Mouse (Mus musculus): ENCODE data around the gene Gm11034. TPM values are rescaled to one million over a fixed set of nuclear protein-coding genes. Genes with fewer than 3 reads are reported as not detected.

Gene Gm11034
- not detected for polyA plus RNA-seq (2014; fragmentation: Illumina TruSeq; extraction: RNeasy Lipid Tissue Mini Kit (QIAGEN cat#74804); ENCODE audit: low read depth, low replicate concordance)

DNA sequence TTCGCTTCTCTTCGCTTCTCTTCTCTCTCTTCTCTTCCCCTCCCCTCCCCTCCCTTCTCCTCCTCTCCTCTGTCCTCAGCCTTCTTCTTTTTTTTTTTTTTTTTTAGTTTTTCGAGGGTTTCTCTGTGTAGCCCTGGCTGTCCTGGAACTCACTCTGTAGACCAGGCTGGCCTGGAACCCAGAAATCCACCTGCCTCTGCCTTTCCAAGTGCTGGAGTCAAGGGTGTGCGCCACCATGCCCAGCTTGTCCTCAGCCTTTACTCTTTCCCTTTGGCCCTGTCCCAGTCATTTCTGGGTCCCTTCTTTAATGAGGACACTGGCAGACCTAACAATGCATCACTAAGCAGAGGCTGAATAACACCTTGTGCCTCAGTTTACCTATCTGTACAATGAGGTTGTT, at the start of gene Gm11034:
Gene Gm11034 (minus strand): TSS at position 101 of the 400 bp plus-strand sequence.

DNA sequence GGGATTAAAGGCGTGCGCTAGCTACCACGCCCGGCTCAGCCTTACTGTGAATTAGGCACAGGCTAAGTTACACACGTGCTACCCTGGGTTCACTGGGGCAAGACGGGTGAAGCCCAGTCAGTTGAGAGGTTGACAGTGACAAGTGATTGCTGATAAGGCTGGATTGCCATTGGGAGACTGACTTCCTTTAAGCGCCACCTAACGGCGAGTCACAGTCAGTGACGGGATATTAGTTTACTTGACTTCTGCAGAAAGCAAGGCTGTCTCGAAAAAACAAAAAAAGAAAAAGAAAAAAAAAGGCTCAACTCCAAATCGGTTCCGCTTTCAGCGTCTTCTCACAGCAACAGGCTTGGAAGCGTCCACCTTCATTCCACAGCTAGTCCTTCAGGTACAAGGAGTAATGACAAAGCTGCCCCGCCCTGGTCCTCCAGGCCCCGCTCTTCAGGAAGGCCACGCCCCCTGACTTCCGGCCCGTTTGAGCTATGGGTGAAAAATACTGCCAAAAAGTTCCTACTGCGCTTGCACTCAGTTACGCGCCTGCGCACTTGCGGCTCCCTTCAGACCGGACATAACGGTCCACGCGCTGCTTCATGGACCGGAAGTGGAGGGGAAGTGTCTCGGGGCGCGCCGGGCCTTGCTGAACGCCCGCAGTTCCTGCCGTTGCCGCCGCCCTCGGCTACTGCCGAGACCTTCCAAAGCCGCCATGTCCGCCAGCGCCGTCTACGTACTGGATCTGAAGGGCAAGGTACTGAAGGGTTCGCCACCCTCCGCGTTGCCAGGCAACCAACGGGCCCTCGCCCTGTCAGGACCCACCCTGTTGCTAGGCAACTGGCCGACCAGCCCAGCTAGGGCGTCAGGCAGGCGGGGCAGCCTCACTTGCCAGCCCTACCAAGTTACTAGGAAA, 26.3 kb upstream of the Gm11034 start, which contains the start of gene Ap1m1:
Gene Ap1m1 (plus strand): TSS at position 520 of the 904 bp plus-strand sequence.

DNA sequence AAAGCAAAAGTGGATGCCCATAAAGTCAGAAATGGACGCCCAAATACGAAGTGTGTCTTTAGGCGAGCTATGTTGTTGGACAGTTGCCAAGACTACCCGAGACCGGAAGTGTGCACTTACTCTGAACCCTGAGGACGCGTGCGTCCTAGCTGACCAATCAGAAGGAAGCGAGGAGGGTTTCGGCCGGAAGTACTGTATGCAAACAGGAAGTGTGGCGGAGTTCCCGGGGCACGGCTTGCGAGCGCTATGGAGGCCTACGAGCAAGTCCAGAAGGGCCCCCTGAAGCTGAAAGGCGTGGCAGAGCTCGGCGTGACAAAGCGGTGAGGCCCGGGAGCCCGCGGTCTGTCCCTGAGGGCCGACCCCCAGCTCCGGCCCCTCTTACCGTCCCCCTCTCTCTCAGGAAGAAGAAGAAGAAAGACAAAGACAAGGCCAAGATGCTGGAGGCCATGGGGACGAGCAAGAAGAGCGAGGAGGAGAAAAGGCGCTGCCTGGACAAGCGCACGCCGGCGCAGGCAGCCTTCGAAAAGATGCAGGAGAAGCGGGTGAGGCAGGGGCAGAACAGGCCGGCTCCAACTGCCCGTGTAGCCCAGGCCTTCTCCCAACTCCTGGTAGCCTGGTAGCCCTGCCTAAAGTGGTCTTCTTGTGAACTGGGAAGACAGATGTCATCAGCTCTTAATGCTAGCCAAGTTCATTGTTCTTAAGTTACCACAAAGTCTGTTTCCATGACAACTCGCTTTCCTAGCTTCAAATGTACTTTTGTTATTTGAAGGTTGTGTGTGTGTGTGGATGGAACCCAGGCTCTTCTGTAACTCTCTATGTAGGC, 6.3 kb upstream of the Gm11034 start, which contains the start of gene Fam32a:
Gene Fam32a (plus strand): TSS at position 190 of the 823 bp plus-strand sequence.

DNA sequence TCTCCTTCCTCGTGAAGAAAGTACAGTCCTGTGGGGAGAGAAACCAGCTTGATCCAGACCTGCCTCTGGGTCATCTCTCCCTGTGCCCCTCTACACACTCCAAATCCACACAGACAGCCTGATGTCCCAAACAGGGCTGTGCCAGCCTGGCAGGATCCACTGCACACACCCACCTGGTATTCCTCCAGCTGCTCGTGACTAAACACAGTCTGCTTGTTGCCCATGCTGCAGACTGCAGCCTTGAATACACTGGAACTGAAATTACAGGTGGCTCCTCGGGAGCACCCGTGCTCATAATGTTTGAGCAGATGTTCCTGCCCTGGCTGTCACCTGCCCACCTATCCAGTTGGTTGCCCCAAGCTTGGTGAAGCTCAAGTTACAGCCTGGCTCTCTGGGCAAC, 685 bp downstream of the Gm11034 start, which contains the start of gene Cib3:
Gene Cib3 (minus strand): TSS at position 87 of the 400 bp plus-strand sequence.

DNA sequence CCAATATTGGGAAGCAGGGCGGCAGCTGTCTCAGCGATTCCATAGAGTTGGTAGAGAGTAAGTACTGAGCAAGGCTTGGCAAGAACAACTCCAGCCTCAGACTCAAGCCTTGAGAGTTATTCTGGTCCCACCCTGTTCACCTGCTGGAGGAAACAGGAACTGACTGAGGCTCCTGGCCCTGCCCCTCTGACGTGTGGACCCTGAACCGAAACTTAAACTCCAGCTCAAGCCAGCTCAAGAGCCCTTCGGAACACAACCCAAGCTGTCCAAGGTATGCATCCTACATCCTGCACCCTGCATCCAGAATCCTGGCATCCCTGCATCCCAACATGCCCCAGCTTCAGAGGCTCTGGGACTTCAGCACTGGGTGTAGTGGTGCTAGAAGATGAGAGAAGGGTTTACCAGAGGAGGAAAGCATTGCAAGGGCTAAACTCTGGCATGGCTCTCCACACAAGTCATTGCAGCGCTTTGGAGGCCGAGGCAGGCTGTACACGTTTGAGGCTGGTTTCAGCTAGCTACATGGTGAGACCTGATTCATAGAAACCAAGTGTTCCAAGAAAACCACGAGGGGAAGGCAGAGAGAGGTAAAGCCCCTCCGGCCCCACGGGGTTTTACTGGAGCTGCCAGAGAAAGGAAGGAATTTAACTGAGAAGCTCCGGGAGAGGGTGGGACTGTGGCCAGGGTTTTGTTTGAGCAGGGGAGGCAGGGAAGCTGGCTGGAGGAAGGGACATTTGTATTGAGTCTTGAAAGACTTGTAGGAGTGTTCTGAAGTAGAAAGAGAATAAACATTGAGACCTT, 23.8 kb downstream of the Gm11034 start, which contains the start of gene Hsh2d:
Gene Hsh2d (plus strand): TSS at position 222 of the 798 bp plus-strand sequence.

Other genes with a start within 250 kb of the Gm11034 start
- gene Cyp4f18, start 204.0 kb downstream of the Gm11034 start, polyA plus RNA-seq (2014; fragmentation: Illumina TruSeq; extraction: RNeasy Lipid Tissue Mini Kit (QIAGEN cat#74804); ENCODE audit: low read depth, low replicate concordance): not detected
- gene Olfr372, start 172.4 kb downstream of the Gm11034 start, polyA plus RNA-seq (2014; fragmentation: Illumina TruSeq; extraction: RNeasy Lipid Tissue Mini Kit (QIAGEN cat#74804); ENCODE audit: low read depth, low replicate concordance): not detected
- gene Olfr373, start 130.5 kb downstream of the Gm11034 start, polyA plus RNA-seq (2014; fragmentation: Illumina TruSeq; extraction: RNeasy Lipid Tissue Mini Kit (QIAGEN cat#74804); ENCODE audit: low read depth, low replicate concordance): not detected
- not detected for gene Olfr374, start 106.6 kb downstream of the Gm11034 start, polyA plus RNA-seq (2014; fragmentation: Illumina TruSeq; extraction: RNeasy Lipid Tissue Mini Kit (QIAGEN cat#74804); ENCODE audit: low read depth, low replicate concordance)
- gene Tpm4, start 78.7 kb downstream of the Gm11034 start, polyA plus RNA-seq (2014; fragmentation: Illumina TruSeq; extraction: RNeasy Lipid Tissue Mini Kit (QIAGEN cat#74804); ENCODE audit: low read depth, low replicate concordance): 41.8 TPM
- 48.6 TPM for gene Rab8a, start 52.4 kb downstream of the Gm11034 start, polyA plus RNA-seq (2014; fragmentation: Illumina TruSeq; extraction: RNeasy Lipid Tissue Mini Kit (QIAGEN cat#74804); ENCODE audit: low read depth, low replicate concordance)
- not detected for gene Hsh2d, start 24.0 kb downstream of the Gm11034 start, polyA plus RNA-seq (2014; fragmentation: Illumina TruSeq; extraction: RNeasy Lipid Tissue Mini Kit (QIAGEN cat#74804); ENCODE audit: low read depth, low replicate concordance)
- 2.5 TPM for gene Cib3, start 799 bp downstream of the Gm11034 start, polyA plus RNA-seq (2014; fragmentation: Illumina TruSeq; extraction: RNeasy Lipid Tissue Mini Kit (QIAGEN cat#74804); ENCODE audit: low read depth, low replicate concordance)
- 15.1 TPM for gene Fam32a, start 6.1 kb upstream of the Gm11034 start, polyA plus RNA-seq (2014; fragmentation: Illumina TruSeq; extraction: RNeasy Lipid Tissue Mini Kit (QIAGEN cat#74804); ENCODE audit: low read depth, low replicate concordance)
- gene Ap1m1, start 26.4 kb upstream of the Gm11034 start, polyA plus RNA-seq (2014; fragmentation: Illumina TruSeq; extraction: RNeasy Lipid Tissue Mini Kit (QIAGEN cat#74804); ENCODE audit: low read depth, low replicate concordance): 11.5 TPM
- gene Gm10282, start 91.6 kb upstream of the Gm11034 start, polyA plus RNA-seq (2014; fragmentation: Illumina TruSeq; extraction: RNeasy Lipid Tissue Mini Kit (QIAGEN cat#74804); ENCODE audit: low read depth, low replicate concordance): not detected
- 2.3 TPM for gene Klf2, start 105.4 kb upstream of the Gm11034 start, polyA plus RNA-seq (2014; fragmentation: Illumina TruSeq; extraction: RNeasy Lipid Tissue Mini Kit (QIAGEN cat#74804); ENCODE audit: low read depth, low replicate concordance)
- 11.4 TPM for gene Eps15l1, start 207.8 kb upstream of the Gm11034 start, polyA plus RNA-seq (2014; fragmentation: Illumina TruSeq; extraction: RNeasy Lipid Tissue Mini Kit (QIAGEN cat#74804); ENCODE audit: low read depth, low replicate concordance)
- 2.2 TPM for gene Calr3, start 230.2 kb upstream of the Gm11034 start, polyA plus RNA-seq (2014; fragmentation: Illumina TruSeq; extraction: RNeasy Lipid Tissue Mini Kit (QIAGEN cat#74804); ENCODE audit: low read depth, low replicate concordance)
- gene 1700030K09Rik, start 230.2 kb upstream of the Gm11034 start, polyA plus RNA-seq (2014; fragmentation: Illumina TruSeq; extraction: RNeasy Lipid Tissue Mini Kit (QIAGEN cat#74804); ENCODE audit: low read depth, low replicate concordance): 0.26 TPM